Mouse (Mus musculus): ENCODE measurements around the gene Fyco1.

DNA sequence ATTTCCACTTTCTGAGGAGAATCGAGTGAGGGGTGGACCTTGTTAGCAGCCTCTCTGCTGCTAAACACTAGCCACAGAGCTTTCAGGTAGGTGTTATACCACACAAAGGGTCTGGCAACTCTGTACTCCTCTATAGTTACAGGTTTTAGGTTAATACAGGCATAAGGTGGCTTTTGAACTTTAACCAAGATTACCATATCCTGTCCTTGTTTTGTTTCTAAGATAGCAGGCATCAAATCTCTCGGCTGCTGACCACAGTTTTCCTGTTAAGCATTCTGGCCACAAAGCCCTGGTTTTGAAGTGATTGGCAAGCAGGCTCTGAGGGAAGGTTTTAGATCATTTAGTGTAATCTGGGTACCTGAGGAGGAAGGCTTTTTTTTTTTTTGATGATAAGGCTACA is 37.4 kb downstream of the Fyco1 start:
- TF ChIP-seq EP300 (IDR thresholded peaks at IDR 0.05; ENCODE audit: low read depth) (no peak), CTCF (IDR thresholded peaks at IDR 0.05; ENCODE audit: low read depth) (no peak)

All from liver, postnatal 0 days (tissue).